Comparison of ENCODE assay signal across 19 mouse cellular contexts in the genomic region with DNA sequence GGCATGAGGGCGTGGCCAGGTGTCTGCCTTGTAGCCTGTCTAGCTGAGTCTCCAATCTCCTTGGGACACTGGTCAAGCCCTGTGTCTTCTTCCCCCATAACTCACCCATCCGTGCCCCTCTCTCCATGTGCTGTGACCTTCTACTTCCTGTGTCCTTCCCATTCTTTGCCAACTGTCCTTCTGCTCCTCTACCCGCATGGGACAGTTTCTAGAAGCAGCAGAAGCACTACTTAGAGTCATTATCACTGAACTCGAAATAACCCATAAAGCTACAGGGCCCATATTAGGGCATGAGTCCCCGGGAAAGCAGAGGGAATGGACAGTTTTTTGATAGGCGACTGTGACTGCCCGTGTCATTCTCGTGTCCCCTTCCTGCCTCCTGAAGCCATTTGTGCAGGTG.
A peak's percentile ranks its signal among the peaks of the same experiment; 100 is the strongest.
DNase-seq lines count a peak whose midpoint lies in the region; ATAC-seq lines count a peak whose summit lies in the region.
"Had no signal": no experiment of that assay in that cellular context is flagged by ENCODE, and none has a peak within 500 bp of the region (broad histone marks: within the 10 kb centered on the region; RNA-seq: fewer than 3 reads in every experiment).

No protein-coding gene starts in this region.

- no peaks in the 10 kb centered on the region for H3K27me3 ChIP-seq in heart, embryonic 12.5 days (replicated peaks)
- peaks cover 96% of the 10 kb centered on the region for H3K27me3 ChIP-seq in hindbrain, embryonic 13.5 days
- peaks cover 97% of the 10 kb centered on the region for H3K27me3 ChIP-seq in hindbrain, embryonic 12.5 days
- H3K27me3 ChIP-seq: Patski had no signal

- peaks cover 87% of the 10 kb centered on the region for H3K4me1 ChIP-seq in heart, embryonic 12.5 days (replicated peaks)
- H3K4me1 ChIP-seq in hindbrain, embryonic 13.5 days (replicated peaks): peaks cover 62% of the 10 kb centered on the region
- peaks cover 47% of the 10 kb centered on the region for H3K4me1 ChIP-seq in hindbrain, embryonic 12.5 days

- ATAC-seq in heart, embryonic 12.5 days (ENCODE audit: insufficient number of reproducible peaks, low FRiP score): no peak
- no peak for ATAC-seq in hindbrain, embryonic 13.5 days (ENCODE audit: low FRiP score)
- no peak for ATAC-seq in hindbrain, embryonic 12.5 days (ENCODE audit: low FRiP score)
- ATAC-seq: forebrain, embryonic 15.5 days; hindbrain, postnatal 0 days; Patski had no signal

- no peaks in the 10 kb centered on the region for H3K36me3 ChIP-seq in heart, embryonic 12.5 days
- no peaks in the 10 kb centered on the region for H3K36me3 ChIP-seq in hindbrain, embryonic 13.5 days
- H3K36me3 ChIP-seq in hindbrain, embryonic 12.5 days: no peaks in the 10 kb centered on the region
- H3K36me3 ChIP-seq: embryonic facial prominence, embryonic 10.5 days; forebrain, embryonic 15.5 days had no signal

- 36% methylated on average over 8 of the region's 8 CpGs for WGBS in heart, embryonic 12.5 days
- 82% methylated on average over 8 of the region's 8 CpGs for WGBS in hindbrain, embryonic 13.5 days
- WGBS in hindbrain, embryonic 12.5 days: 82% methylated on average over 8 of the region's 8 CpGs

- H3K4me3 ChIP-seq in heart, embryonic 12.5 days: no peak overlapping the region
- no peak overlapping the region for H3K4me3 ChIP-seq in hindbrain, embryonic 13.5 days
- H3K4me3 ChIP-seq in hindbrain, embryonic 12.5 days: no peak overlapping the region
- H3K4me3 ChIP-seq: embryonic facial prominence, embryonic 10.5 days; forebrain, embryonic 15.5 days had no signal

- no peaks in the 10 kb centered on the region for H3K9me3 ChIP-seq in heart, embryonic 12.5 days (replicated peaks)
- no peaks in the 10 kb centered on the region for H3K9me3 ChIP-seq in hindbrain, embryonic 13.5 days
- no peaks in the 10 kb centered on the region for H3K9me3 ChIP-seq in hindbrain, embryonic 12.5 days (replicated peaks)
- H3K9me3 ChIP-seq: embryonic facial prominence, embryonic 10.5 days; forebrain, embryonic 15.5 days had no signal

- peak overlapping the region; percentile 59; the same call in 1 of the 2 replicates for H3K9ac ChIP-seq in heart, embryonic 12.5 days
- no peak overlapping the region for H3K9ac ChIP-seq in hindbrain, embryonic 13.5 days
- no peak overlapping the region for H3K9ac ChIP-seq in hindbrain, embryonic 12.5 days
- H3K9ac ChIP-seq: forebrain, embryonic 15.5 days had no signal

- H3K27ac ChIP-seq in heart, embryonic 12.5 days (ENCODE audit: poor library complexity, severe bottlenecking): peak overlapping the region; percentile 94
- H3K27ac ChIP-seq in hindbrain, embryonic 13.5 days: 0 out of 2 replicates have a peak overlapping the region, but pooled peaks have one; percentile 23
- no peak overlapping the region for H3K27ac ChIP-seq in hindbrain, embryonic 12.5 days
- H3K27ac ChIP-seq: embryonic facial prominence, embryonic 10.5 days; forebrain, embryonic 15.5 days; hindbrain, postnatal 0 days; kidney, postnatal 0 days had no signal

- H3K4me2 ChIP-seq in heart, embryonic 12.5 days: peak overlapping the region; percentile 37
- H3K4me2 ChIP-seq in hindbrain, embryonic 13.5 days: no peak overlapping the region
- H3K4me2 ChIP-seq in hindbrain, embryonic 12.5 days (replicated peaks): no peak overlapping the region
- H3K4me2 ChIP-seq: forebrain, embryonic 15.5 days had no signal

- peak; percentile 88 for DNase-seq in heart, adult 11 months
- no peak for DNase-seq in heart, adult 9 months (ENCODE audit: low spot score in 2 of 2)
- DNase-seq in heart, postnatal 4 days: no peak
- no peak for DNase-seq in cerebellum, adult 8-10 months
- DNase-seq: adrenal gland, adult 2 months; adrenal gland, postnatal 25 days; cerebellum, adult 18-20 months; cerebellum, postnatal 10 days; gastrocnemius, postnatal 14 days; kidney, adult 11 months; kidney, adult 9 months had no signal
